Mouse (Mus musculus) bone marrow macrophage, adult 2 months (primary cell): ENCODE results near the gene Ssbp2.

Experiments
- CTCF ChIP-seq: IDR thresholded peaks from 2 replicates; pipeline ENCODE4 v1.5.1; 2012; ENCODE audit warnings: low read depth, mild to moderate bottlenecking, low read length, moderate library complexity
- POLR2A ChIP-seq: IDR thresholded peaks from 2 replicates; pipeline ENCODE4 v1.6.1; 2012; ENCODE audit warnings: mild to moderate bottlenecking, low read depth, low read length, borderline replicate concordance

DNA sequence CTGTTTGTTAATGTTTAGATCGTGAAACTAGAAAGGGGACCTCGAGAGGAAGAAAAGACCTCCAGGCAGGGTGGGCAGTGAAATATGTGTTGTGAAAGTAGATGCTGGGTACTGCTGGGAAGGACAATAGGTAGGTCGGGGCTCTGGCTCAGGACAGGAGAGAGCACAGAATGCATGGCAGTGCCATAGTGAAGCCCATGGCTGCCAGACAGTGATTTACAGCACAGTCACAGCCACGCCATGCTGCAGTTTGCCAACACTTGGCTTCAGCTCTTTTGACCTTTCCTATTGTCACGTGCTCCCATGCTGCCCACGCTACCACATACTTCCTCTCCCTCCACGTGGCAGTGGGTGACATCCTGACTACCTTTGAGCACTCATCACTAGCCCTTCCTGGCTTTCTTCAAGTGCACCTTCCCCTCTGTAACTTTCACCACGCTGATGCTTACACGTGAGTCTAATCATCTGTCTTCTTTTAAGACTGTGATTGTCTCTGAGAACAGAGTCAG lies 171.3 kb downstream of the Ssbp2 start:
- TF ChIP-seq CTCF (no peak), POLR2A (no peak)
